Mouse (Mus musculus): ENCODE measurements around the gene Hist2h3b. TPM values are rescaled to one million over a fixed set of nuclear protein-coding genes. Genes with fewer than 3 reads are reported as not detected.
"Not testable (repeated sequence)": the region's sequence is repeated elsewhere in the genome, so short reads cannot be mapped to it uniquely, and the experiment has no call there.

Gene Hist2h3b
- total RNA-seq (2021), result 10 to 100 TPM; 60.7 to 62.3 TPM

- peak; percentile 85 to 88 for DNase-seq (ENCODE audit: low spot score in 2 of 2)
- intact Hi-C loops (cut with DNase I), result loop anchor here (10.0 kb wide), 1 partner anchor 203 kb away; no protein-coding TSS in a partner anchor
These were observed at the start of gene Hist2h3b for GRCm38 (mm10) chr3:96268051-96268775. TSS of gene Hist2h3b (plus strand) at chr3:96268654.

DNA sequence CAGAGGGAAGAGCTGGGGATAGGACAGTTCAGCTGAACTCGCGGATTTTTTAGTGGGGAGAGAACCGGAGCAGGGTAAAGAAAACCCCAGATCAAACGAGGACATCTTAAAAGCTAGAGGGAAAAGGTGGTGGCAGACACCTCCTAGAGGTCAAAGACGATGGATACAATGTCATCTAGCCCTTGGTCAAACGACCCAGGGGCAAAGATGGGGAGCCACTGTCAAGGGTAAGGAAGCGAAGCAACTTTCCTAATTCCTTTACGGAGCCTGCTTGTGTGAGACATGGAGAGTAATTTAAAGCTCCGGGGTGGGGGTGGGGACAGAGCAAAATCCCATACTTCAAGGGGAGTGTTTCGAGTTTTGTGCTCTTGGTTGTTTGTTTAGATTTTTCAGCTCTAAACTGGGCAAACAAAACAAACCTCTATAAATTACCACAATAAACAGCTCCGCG lies 49.2 kb upstream of the Hist2h3b start:
- DNase-seq (ENCODE audit: low spot score in 2 of 2), result peak; percentile 23 to 32
- intact Hi-C loops (cut with DNase I), result loop anchor here (5.0 kb wide), 1 partner anchor 152 kb away; no protein-coding TSS in a partner anchor

- DNase-seq (ENCODE audit: low spot score in 2 of 2), result peak; percentile 84 to 86
- intact Hi-C loops (cut with DNase I), result loop anchor here (2.0 to 5.0 kb wide), 3 partner anchors 25 to 152 kb away; partner anchors contain the start of genes Hist2h2aa1 and Hist2h4
These were observed 48.8 kb upstream of the Hist2h3b start, which contains the start of the genes Bola1 and Hist2h2ab for GRCm38 (mm10) chr3:96219661-96220130. TSS of gene Bola1 (minus strand) at chr3:96219709. TSS of gene Hist2h2ab (plus strand) at chr3:96219865.

DNA sequence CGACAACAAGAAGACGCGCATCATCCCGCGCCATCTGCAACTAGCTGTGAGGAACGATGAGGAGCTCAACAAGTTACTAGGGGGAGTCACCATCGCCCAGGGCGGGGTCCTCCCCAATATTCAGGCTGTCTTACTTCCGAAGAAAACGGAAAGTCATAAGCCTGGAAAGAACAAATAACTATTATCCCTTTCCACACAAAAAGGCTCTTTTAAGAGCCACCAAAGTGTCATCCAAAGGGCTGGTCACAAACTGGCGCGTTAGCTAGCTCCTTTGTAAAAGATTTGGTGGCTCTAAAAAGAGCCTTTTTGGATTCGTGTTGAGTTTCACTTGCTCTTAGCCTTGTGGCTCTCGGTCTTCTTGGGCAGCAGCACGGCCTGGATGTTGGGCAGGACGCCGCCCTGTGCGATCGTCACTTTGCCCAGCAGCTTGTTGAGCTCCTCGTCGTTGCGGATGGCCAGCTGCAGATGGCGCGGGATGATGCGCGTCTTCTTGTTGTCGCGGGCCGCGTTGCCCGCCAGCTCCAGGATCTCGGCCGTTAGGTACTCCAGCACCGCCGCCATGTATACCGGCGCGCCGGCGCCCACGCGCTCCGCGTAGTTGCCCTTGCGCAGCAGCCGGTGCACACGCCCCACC lies 48.2 kb upstream of the Hist2h3b start:
- DNase-seq (ENCODE audit: low spot score in 2 of 2), result not testable (repeated sequence)
- intact Hi-C loops (cut with DNase I), result loop anchor here (2.0 kb wide), 2 partner anchors 25 to 43 kb away; partner anchors contain the start of genes Hist2h2aa1 and Hist2h4

DNA sequence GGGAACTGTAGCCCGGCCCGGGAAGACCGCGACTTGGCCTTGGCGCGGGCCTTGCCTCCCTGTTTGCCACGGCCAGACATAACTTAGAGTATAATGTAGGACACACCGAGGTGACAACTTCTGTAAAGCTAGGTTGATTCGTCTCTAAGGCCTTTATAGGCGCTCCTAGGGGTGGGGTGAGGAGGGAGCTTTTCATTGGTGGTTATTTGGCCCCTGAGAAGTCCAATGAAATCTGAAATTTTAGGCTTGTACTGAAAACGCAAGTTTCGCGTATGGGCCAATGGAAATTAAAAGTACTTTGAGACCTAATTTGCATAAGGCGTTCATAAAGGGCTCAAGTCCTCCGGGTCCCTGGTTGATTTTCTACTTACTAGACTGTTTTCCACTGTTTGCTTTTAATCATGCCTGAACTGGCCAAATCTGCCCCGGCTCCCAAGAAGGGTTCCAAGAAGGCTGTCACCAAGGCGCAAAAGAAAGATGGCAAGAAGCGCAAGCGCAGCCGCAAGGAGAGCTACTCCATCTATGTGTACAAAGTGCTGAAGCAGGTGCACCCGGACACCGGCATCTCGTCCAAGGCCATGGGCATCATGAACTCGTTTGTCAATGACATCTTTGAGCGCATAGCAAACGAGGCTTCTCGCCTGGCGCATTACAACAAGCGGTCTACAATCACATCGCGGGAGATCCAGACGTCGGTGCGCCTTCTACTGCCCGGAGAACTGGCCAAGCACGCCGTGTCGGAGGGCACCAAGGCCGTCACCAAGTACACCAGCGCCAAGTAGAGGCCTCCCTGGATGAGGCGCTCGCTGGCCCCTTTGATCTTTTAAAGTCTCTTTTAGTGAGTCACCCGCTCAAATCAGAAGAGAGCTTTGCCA lies 47.5 kb upstream of the Hist2h3b start, which contains the start of the genes Hist2h2ac and Hist2h2be:
TSS of gene Hist2h2ac (minus strand) at position 116 of the 875 bp plus-strand sequence.
TSS of gene Hist2h2be (plus strand) at position 355 of the 875 bp plus-strand sequence.
- peak; percentile 83 to 87 for DNase-seq (ENCODE audit: low spot score in 2 of 2)

GRCm38 (mm10) chr3:96221640-96222038 lies 46.8 kb upstream of the Hist2h3b start:
- intact Hi-C loops (cut with DNase I), result loop anchor here (2.0 kb wide), 2 partner anchors 23 to 41 kb away; partner anchors contain the start of genes Hist2h2aa1 and Hist2h4
- DNase-seq (ENCODE audit: low spot score in 2 of 2), result no peak

More for the DNA sequence above, 47.5 kb upstream of the Hist2h3b start, which contains the start of the genes Hist2h2ac and Hist2h2be:
- intact Hi-C loops (cut with DNase I), result loop anchor here (2.0 kb wide), 2 partner anchors 24 to 42 kb away; partner anchors contain the start of genes Hist2h2aa1 and Hist2h4

- intact Hi-C loops (cut with DNase I), result no loop called here
- DNase-seq (ENCODE audit: low spot score in 2 of 2), result no peak
These were observed 45.7 kb upstream of the Hist2h3b start for GRCm38 (mm10) chr3:96222774-96223173.

DNA sequence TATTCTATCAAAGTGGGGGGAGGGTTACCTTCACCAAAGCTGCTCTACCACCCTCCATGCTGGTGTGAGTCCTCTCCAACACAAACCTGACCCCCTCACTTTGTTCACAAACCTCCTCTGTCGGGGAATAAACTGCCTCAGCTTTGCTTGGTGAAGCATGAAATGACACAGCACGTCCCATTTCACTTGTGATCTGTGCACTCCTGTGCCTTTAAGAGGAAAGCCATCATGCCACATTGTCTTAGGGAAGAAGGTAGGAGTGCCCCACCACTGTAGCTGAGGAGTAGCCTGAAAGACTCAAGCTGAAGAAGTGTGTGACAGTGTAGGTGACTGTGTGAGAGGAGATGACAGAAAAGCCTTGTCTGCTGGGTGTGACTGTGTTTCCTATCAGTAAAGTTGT lies 43.0 kb upstream of the Hist2h3b start:
- DNase-seq (ENCODE audit: low spot score in 2 of 2), result no peak
- intact Hi-C loops (cut with DNase I), result no loop called here

GRCm38 (mm10) chr3:96226695-96227648 lies 41.5 kb upstream of the Hist2h3b start:
- intact Hi-C loops (cut with DNase I), result no loop called here
- no peak for DNase-seq (ENCODE audit: low spot score in 2 of 2)

DNA sequence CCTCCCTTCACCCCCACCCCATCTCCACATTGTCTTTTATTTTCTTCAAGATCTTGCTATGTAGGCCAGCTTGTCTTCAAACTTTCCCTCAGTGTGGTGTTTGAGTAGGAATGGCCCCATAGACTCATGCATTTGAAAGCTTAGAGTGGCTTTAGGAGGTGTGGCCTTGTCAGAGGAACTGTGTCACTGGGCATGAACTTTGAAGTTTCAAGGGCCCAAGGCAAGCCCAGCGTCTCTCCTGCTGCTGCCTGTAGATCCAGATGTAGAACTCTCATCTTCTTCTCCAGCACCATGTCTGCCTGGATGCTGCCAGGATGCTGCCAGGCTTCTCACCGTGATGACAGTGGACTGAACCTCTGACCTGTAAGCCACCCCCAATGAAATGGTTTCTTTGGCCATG lies 39.6 kb upstream of the Hist2h3b start:
- intact Hi-C loops (cut with DNase I), result no loop called here
- no peak for DNase-seq (ENCODE audit: low spot score in 2 of 2)

GRCm38 (mm10) chr3:96230404-96230803 lies 38.0 kb upstream of the Hist2h3b start:
- DNase-seq (ENCODE audit: low spot score in 2 of 2), result no peak
- intact Hi-C loops (cut with DNase I), result no loop called here

- intact Hi-C loops (cut with DNase I), result no loop called here
These were observed 37.3 kb upstream of the Hist2h3b start for GRCm38 (mm10) chr3:96230910-96231757.

DNA sequence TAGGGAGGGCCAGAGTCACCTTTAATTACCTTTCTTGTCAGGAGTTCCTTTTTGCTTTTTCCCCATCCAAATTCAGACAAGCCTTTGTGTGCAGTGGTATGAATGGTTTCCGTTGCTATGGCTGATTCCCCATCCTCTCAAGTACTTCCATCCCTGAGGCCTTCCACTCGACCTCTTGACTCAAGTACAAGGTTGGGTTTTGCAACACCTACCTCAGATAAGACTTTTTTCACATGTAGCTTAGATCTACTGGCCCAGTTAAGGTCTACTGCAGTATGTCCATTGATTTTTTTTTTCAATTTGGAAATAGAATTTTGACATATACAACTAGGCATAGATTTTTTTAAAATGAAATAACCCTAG lies 36.7 kb upstream of the Hist2h3b start:
- intact Hi-C loops (cut with DNase I), result no loop called here

More at GRCm38 (mm10) chr3:96230910-96231757, 37.3 kb upstream of the Hist2h3b start:
- DNase-seq (ENCODE audit: low spot score in 2 of 2), result no peak

GRCm38 (mm10) chr3:96234914-96235313 lies 33.5 kb upstream of the Hist2h3b start:
- intact Hi-C loops (cut with DNase I), result no loop called here
- no peak for DNase-seq (ENCODE audit: low spot score in 2 of 2)

More for the DNA sequence above, 36.7 kb upstream of the Hist2h3b start:
- no peak for DNase-seq (ENCODE audit: low spot score in 2 of 2)

DNA sequence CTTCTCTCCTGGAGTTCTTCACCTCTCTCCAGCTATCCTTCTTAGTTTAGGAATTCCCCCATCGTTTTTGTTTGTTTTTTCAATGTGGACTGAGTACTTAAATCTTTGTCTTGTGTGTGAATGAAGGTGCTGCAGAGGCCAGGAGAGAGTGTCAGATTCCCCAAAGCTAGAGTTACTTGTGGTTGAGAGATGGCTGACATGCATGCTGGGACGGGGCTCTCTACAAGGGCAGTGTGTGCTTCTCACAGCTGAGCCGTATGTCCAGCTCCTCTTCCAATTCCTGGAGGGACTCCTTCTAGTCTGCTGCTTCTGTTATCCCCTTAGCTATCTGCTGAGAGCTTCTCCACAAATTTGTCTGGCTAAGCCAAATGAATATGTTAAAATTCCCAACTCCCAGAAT lies 32.6 kb upstream of the Hist2h3b start:
- intact Hi-C loops (cut with DNase I), result no loop called here
- DNase-seq (ENCODE audit: low spot score in 2 of 2), result no peak

DNA sequence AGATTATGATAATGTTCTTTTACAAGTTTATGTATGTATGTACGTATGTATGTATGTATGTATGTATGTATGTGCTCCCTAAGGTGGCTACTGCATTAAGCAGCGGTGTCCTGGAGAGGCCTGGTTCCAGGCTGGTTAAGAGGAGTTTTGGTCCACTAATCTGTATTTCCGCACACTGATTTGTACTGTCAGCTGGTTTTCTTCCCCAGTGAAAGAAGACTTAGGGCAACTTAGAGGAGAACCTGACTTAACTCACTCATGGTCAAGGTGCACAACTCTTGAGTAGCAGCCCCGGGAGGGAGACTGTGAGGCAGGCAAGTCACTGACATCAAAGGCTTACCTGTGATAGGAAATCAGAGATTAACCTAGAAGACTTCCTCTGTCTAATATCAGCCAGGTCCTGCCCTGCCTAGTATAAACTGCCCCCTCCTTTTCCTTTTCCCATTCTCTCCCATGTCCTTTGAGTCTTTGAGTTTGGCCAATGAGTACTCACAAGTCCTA lies 31.6 kb upstream of the Hist2h3b start:
- DNase-seq (ENCODE audit: low spot score in 2 of 2), result no peak
- intact Hi-C loops (cut with DNase I), result no loop called here

- intact Hi-C loops (cut with DNase I), result no loop called here
- no peak for DNase-seq (ENCODE audit: low spot score in 2 of 2)
These were observed 31.0 kb upstream of the Hist2h3b start for GRCm38 (mm10) chr3:96237335-96237903.

All from left cerebral cortex, postnatal 36 days (tissue).